Mouse (Mus musculus): ENCODE results near the gene Gramd4. TPM values are rescaled to one million over a fixed set of nuclear protein-coding genes. Genes with fewer than 3 reads are reported as not detected.

Gramd4 gene
- total and polyA plus RNA-seq, 2 experiments from 2014 or later: 22.5 to 47.6 TPM

- peak; percentile 74 for DNase-seq (ENCODE audit: low spot score)
- WGBS: 2% methylated on average over 38 of the region's 38 CpGs
- Histone ChIP-seq H3K4me1 (ENCODE audit: insufficient read depth, low read length) (peaks cover 8% of the 10 kb centered on the region; the same call in 1 of the 2 replicates), H3K27ac (ENCODE audit: low read depth, low read length) (no peak overlapping the region), H3K9ac (replicated peaks; ENCODE audit: low read length, poor library complexity, severe bottlenecking) (no peak overlapping the region), H3K9me3 (ENCODE audit: low read length) (no peaks in the 10 kb centered on the region), H3K4me2 (ENCODE audit: low read depth, low read length, poor library complexity, severe bottlenecking) (peak overlapping the region; percentile 73), H3K36me3 (ENCODE audit: insufficient read depth, low read length) (no peaks in the 10 kb centered on the region), H3K4me3 (ENCODE audit: low read depth, low read length) (peak overlapping the region; percentile 39), H3K27me3 (ENCODE audit: insufficient read depth, low read length) (peaks cover 33% of the 10 kb centered on the region)
- peak; percentile 75 for TF ChIP-seq CTCF (IDR thresholded peaks at IDR 0.05)
- no peak for ATAC-seq (ENCODE audit: low FRiP score)
Measured at GRCm38 (mm10) chr15:86032811-86033190, 24.7 kb upstream of the Gramd4 start.

GRCm38 (mm10) chr15:86033191-86033841, 24.2 kb upstream of the Gramd4 start, which contains the start of gene Celsr1:
Gene Celsr1 (minus strand): TSS chr15:86033777.
- ATAC-seq (ENCODE audit: low FRiP score) (no peak; the same call in 1 of the 2 replicates), DNase-seq (ENCODE audit: low spot score) (no peak)
- no peaks in the 10 kb centered on the region for H3K36me3 ChIP-seq (ENCODE audit: insufficient read depth, low read length)
- H3K9me3 ChIP-seq (ENCODE audit: low read length): no peaks in the 10 kb centered on the region
- peak within 1 kb of the TSS; percentile 39 for H3K4me3 ChIP-seq (ENCODE audit: low read depth, low read length)
- H3K9ac ChIP-seq (replicated peaks; ENCODE audit: low read length, poor library complexity, severe bottlenecking): no peak within 1 kb of the TSS
- H3K4me2 ChIP-seq (ENCODE audit: low read depth, low read length, poor library complexity, severe bottlenecking): peak within 1 kb of the TSS; percentile 73
- TF ChIP-seq CTCF (IDR thresholded peaks at IDR 0.05): no peak
- peaks cover 8% of the 10 kb centered on the region; the same call in 1 of the 2 replicates for H3K4me1 ChIP-seq (ENCODE audit: insufficient read depth, low read length)
- no peak within 1 kb of the TSS for H3K27ac ChIP-seq (ENCODE audit: low read depth, low read length)
- peaks cover 33% of the 10 kb centered on the region for H3K27me3 ChIP-seq (ENCODE audit: insufficient read depth, low read length)
- WGBS: under 1% methylated on average over 57 of the region's 80 CpGs

- H3K9me3 ChIP-seq (ENCODE audit: low read length): no peaks in the 10 kb centered on the region
- H3K4me1 ChIP-seq (ENCODE audit: insufficient read depth, low read length): peaks cover 8% of the 10 kb centered on the region; the same call in 1 of the 2 replicates
- H3K36me3 ChIP-seq (ENCODE audit: insufficient read depth, low read length): no peaks in the 10 kb centered on the region
- H3K4me3 ChIP-seq (ENCODE audit: low read depth, low read length): peak overlapping the region; percentile 39
- ATAC-seq (ENCODE audit: low FRiP score) (peak; percentile 64), DNase-seq (ENCODE audit: low spot score) (peak; percentile 71)
- no peak overlapping the region for H3K27ac ChIP-seq (ENCODE audit: low read depth, low read length)
- H3K4me2 ChIP-seq (ENCODE audit: low read depth, low read length, poor library complexity, severe bottlenecking): peak overlapping the region; percentile 73
- H3K9ac ChIP-seq (replicated peaks; ENCODE audit: low read length, poor library complexity, severe bottlenecking): no peak overlapping the region
- no peak for TF ChIP-seq CTCF (IDR thresholded peaks at IDR 0.05)
- WGBS: 0% methylated on average over 17 of the region's 44 CpGs
- peaks cover 33% of the 10 kb centered on the region for H3K27me3 ChIP-seq (ENCODE audit: insufficient read depth, low read length)
Measured at GRCm38 (mm10) chr15:86034021-86034523, 23.4 kb upstream of the Gramd4 start.

- H3K27me3 ChIP-seq (ENCODE audit: insufficient read depth, low read length): peaks cover 33% of the 10 kb centered on the region
- TF ChIP-seq CTCF (IDR thresholded peaks at IDR 0.05): no peak
- no peak for DNase-seq (ENCODE audit: low spot score)
- 0 out of 2 replicates have a peak overlapping the region, but pooled peaks have one; percentile 73 for H3K4me2 ChIP-seq (ENCODE audit: low read depth, low read length, poor library complexity, severe bottlenecking)
- no peak overlapping the region for H3K27ac ChIP-seq (ENCODE audit: low read depth, low read length)
- H3K4me3 ChIP-seq (ENCODE audit: low read depth, low read length): no peak overlapping the region
- no peak for ATAC-seq (ENCODE audit: low FRiP score)
- H3K9me3 ChIP-seq (ENCODE audit: low read length): no peaks in the 10 kb centered on the region
- no peak overlapping the region for H3K9ac ChIP-seq (replicated peaks; ENCODE audit: low read length, poor library complexity, severe bottlenecking)
- H3K36me3 ChIP-seq (ENCODE audit: insufficient read depth, low read length): no peaks in the 10 kb centered on the region
- H3K4me1 ChIP-seq (ENCODE audit: insufficient read depth, low read length): peaks cover 8% of the 10 kb centered on the region; the same call in 1 of the 2 replicates
- 10% methylated on average over 12 of the region's 12 CpGs for WGBS
Measured at GRCm38 (mm10) chr15:86034781-86035360, 22.6 kb upstream of the Gramd4 start.

GRCm38 (mm10) chr15:86035913-86036312, 21.6 kb upstream of the Gramd4 start:
- Histone ChIP-seq H3K4me1 (ENCODE audit: insufficient read depth, low read length) (peaks cover 8% of the 10 kb centered on the region; the same call in 1 of the 2 replicates), H3K27me3 (ENCODE audit: insufficient read depth, low read length) (peaks cover 33% of the 10 kb centered on the region), H3K9ac (replicated peaks; ENCODE audit: low read length, poor library complexity, severe bottlenecking) (no peak overlapping the region), H3K27ac (ENCODE audit: low read depth, low read length) (no peak overlapping the region), H3K36me3 (ENCODE audit: insufficient read depth, low read length) (no peaks in the 10 kb centered on the region), H3K4me2 (ENCODE audit: low read depth, low read length, poor library complexity, severe bottlenecking) (no peak overlapping the region), H3K9me3 (ENCODE audit: low read length) (no peaks in the 10 kb centered on the region), H3K4me3 (ENCODE audit: low read depth, low read length) (no peak overlapping the region)
- 79% methylated on average over 3 of the region's 3 CpGs for WGBS
- no peak for TF ChIP-seq CTCF (IDR thresholded peaks at IDR 0.05)
- no peak for DNase-seq (ENCODE audit: low spot score)
- ATAC-seq (ENCODE audit: low FRiP score): no peak

GRCm38 (mm10) chr15:86038802-86039201, 18.7 kb upstream of the Gramd4 start:
- 0% methylated on average over 2 of the region's 2 CpGs for WGBS
- Histone ChIP-seq H3K4me2 (ENCODE audit: low read depth, low read length, poor library complexity, severe bottlenecking) (no peak overlapping the region), H3K9ac (replicated peaks; ENCODE audit: low read length, poor library complexity, severe bottlenecking) (no peak overlapping the region), H3K4me1 (ENCODE audit: insufficient read depth, low read length) (no peaks in the 10 kb centered on the region), H3K4me3 (ENCODE audit: low read depth, low read length) (no peak overlapping the region), H3K36me3 (ENCODE audit: insufficient read depth, low read length) (no peaks in the 10 kb centered on the region), H3K9me3 (ENCODE audit: low read length) (no peaks in the 10 kb centered on the region), H3K27me3 (ENCODE audit: insufficient read depth, low read length) (peaks cover 14% of the 10 kb centered on the region), H3K27ac (ENCODE audit: low read depth, low read length) (no peak overlapping the region)
- peak; percentile 97 for TF ChIP-seq CTCF (IDR thresholded peaks at IDR 0.05)
- DNase-seq (ENCODE audit: low spot score) (peak; percentile 86), ATAC-seq (ENCODE audit: low FRiP score) (peak; percentile 64)

Measured in midbrain, postnatal 0 days (tissue).